Mouse (Mus musculus): ENCODE data around the gene Aco2.

- no peak for TF ChIP-seq CTCF (IDR thresholded peaks at IDR 0.05; ENCODE audit: insufficient read depth, low read length)
- no peak for TF ChIP-seq POLR2A (IDR thresholded peaks at IDR 0.05; ENCODE audit: borderline replicate concordance, extremely low read depth, low read depth, low read length)
These were observed 48.6 kb downstream of the Aco2 start for GRCm38 (mm10) chr15:81920546-81921217.
